Mouse (Mus musculus) bone marrow, adult 2 months (tissue): ENCODE data around the gene Fnbp1.

ENCODE experiments used
- CTCF ChIP-seq: fragments of 200-500 bp; IDR thresholded peaks from 2 replicates; pipeline ENCODE4 v1.5.1; 2011; ENCODE audit warnings: low read length, control low read depth; ENCODE audit not compliant: control insufficient read depth, insufficient read depth
- POLR2A ChIP-seq: fragments of 200-500 bp; IDR thresholded peaks from 2 replicates; pipeline ENCODE4 v1.6.1; 2011; ENCODE audit warnings: low read depth, mild to moderate bottlenecking, control low read depth, low read length, borderline replicate concordance; ENCODE audit not compliant: control insufficient read depth

- TF ChIP-seq CTCF (no peak), POLR2A (no peak)
Measured at GRCm38 (mm10) chr2:31169001-31169400, 27.2 kb upstream of the Fnbp1 start.
